Mouse (Mus musculus): ENCODE measurements around the gene Sdhc. TPM values are rescaled to one million over a fixed set of nuclear protein-coding genes. Genes with fewer than 3 reads are reported as not detected.

Gene Sdhc
- polyA plus RNA-seq, 1 experiment from 2014 or later = 260 TPM

DNA sequence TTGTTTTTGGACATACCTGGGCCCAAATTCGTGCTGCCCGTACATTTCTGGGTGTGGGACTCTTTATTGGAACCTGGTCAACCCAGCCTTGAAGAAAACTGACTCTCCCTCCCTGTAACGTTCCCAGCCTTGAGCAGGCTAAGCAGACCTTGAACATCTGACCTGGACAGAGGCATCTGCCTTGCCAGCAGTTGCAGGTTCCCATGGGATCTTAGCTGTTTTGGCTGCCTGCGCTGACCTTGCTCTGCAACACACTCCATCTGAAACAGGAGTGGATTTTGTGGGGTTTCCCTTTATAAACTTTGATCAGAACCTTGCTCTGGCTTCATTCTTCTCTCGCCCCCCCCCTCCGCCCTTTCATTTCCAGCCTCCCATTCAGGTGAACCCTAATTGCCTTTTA, 45.2 kb downstream of the Sdhc start:
- DNase-seq (ENCODE audit: low spot score) = no peak
- H3K36me3 ChIP-seq (replicated peaks) = no peaks in the 10 kb centered on the region
- no peak overlapping the region for H3K27ac ChIP-seq (replicated peaks)
- no peaks in the 10 kb centered on the region for H3K9me3 ChIP-seq
- 68% methylated on average over 6 of the region's 6 CpGs for WGBS
- H3K4me3 ChIP-seq = 0 out of 2 replicates have a peak overlapping the region, but pooled peaks have one; percentile 6
- peaks cover 17% of the 10 kb centered on the region for H3K4me1 ChIP-seq
- 0 out of 2 replicates have a peak, but pooled peaks cover 4% of the 10 kb centered on the region for H3K27me3 ChIP-seq (replicated peaks; ENCODE audit: low read depth, poor library complexity, severe bottlenecking)

DNA sequence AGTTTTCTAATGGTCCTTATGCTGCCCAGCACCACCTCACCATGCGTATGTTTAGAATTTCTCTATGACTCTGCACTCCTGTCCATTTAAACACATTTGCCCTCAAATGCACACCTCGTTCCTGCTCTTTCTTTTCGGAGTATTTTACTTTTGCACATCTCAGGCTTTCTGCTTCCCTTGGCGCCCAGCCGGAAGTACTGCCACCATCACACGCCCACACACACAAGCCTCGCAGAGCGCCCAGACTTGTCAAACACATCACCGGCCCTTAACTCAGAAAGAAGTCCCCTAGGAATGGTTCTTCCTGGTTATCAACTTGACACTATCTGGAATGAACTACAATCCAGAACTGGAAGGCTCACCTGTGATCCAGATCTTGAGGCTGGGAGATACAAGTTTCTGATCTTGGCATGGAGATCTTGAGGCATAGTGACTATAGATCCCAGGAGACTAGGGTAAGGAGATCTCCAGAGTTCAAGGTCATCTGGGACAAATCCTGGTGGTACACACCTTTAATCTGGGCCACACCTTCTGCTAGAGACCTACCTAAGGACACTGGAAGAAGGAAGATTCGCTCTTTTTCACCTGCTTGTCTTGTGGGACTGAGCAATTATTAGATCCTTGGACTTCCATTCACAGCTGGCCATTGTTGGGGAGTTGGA, 47.1 kb downstream of the Sdhc start:
- Histone ChIP-seq H3K27me3 (replicated peaks; ENCODE audit: low read depth, poor library complexity, severe bottlenecking) (0 out of 2 replicates have a peak, but pooled peaks cover 4% of the 10 kb centered on the region), H3K4me1 (peaks cover 14% of the 10 kb centered on the region), H3K9me3 (no peaks in the 10 kb centered on the region), H3K36me3 (replicated peaks) (no peaks in the 10 kb centered on the region), H3K27ac (replicated peaks) (no peak overlapping the region; the same call in 1 of the 2 replicates), H3K4me3 (peak overlapping the region; percentile 66)
- WGBS = 9% methylated on average over 10 of the region's 10 CpGs
- no peak for DNase-seq (ENCODE audit: low spot score)

DNA sequence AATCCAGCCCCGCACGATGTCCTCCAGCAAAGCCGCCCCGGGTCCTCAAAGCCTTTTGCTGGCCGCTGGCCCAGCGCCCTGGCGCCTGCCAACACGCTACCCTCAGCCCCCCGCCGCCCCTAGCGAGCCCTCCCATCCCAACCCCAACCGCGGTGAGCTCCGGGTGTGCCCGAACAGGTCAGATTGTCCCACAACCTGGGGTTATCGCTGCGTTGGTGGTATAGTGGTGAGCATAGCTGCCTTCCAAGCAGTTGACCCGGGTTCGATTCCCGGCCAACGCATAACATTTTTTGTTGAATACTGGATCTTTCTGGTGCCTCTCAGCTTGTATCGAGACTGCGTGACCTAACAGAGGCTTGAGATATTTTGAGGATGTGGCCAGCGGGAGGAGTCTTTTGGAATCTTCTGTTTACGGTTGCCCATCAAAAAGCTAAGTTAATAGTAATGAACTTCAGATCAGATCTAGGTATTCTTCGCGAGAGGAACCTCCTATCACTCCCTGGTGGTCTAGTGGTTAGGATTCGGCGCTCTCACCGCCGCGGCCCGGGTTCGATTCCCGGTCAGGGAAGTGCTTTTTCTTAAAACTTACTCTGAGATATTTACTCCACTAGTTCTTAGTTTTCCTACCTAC, 47.7 kb downstream of the Sdhc start:
- peak; percentile 93 for DNase-seq (ENCODE audit: low spot score)
- Histone ChIP-seq H3K27ac (replicated peaks) (peak overlapping the region; percentile 80), H3K4me3 (peak overlapping the region; percentile 66), H3K27me3 (replicated peaks; ENCODE audit: low read depth, poor library complexity, severe bottlenecking) (0 out of 2 replicates have a peak, but pooled peaks cover 4% of the 10 kb centered on the region), H3K36me3 (replicated peaks) (no peaks in the 10 kb centered on the region), H3K9me3 (no peaks in the 10 kb centered on the region), H3K4me1 (peaks cover 16% of the 10 kb centered on the region)
- WGBS = under 1% methylated on average over 35 of the region's 35 CpGs

DNA sequence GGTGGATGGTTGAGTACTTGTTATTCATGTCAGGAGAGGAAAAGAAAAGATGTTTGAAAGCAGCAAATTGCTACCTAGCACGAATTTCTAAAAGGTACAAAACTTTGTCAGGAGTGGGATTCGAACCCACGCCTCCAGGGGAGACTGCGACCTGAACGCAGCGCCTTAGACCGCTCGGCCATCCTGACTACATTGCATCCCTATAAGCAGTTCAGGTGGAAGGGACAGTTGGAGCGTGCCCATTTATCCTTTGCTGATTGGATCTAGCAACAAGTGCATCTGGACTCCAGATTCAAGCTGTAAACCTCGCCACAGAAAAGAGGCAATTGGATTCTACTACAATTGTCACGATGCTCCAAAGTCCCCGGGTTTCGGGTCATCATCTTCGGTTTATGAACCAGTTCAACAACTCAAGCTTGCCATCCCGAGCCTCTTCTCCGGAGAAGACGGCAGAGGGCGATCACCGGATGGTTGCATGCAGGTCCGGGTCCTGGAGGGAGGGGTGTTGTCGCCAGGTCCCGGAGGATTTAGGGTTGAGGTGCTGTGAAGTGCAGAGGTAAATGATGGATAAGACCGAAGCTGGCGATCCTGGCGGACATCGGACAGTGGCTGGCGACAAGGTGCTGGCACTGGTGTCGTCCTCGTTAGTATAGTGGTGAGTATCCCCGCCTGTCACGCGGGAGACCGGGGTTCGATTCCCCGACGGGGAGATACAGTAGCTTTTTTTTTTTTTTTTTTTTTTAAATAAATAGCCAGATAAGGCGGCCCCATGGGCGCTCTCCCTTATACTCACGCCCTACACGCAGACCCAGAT, 48.5 kb downstream of the Sdhc start:
- peak; percentile 90 for DNase-seq (ENCODE audit: low spot score)

DNA sequence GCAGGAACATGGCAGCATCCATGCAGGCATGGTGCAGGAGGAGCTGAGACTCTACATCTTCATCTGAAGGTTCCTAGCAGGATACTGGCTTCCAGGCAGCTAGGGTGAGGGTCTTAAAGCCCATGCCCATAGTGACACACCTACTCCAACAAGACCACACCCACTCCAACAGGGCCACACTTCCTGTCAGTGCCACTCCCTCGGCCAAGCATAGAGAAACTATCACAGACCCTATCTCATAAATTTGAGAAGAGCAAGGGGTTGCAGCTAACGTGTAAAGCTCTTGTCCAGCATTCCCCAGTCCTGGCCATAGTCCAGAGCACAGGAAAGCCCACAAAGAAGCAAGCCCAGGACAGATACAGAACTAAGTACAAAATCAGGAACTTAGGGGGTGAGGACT, 49.4 kb downstream of the Sdhc start:
- H3K4me3 ChIP-seq = peak overlapping the region; percentile 66; the same call in 1 of the 2 replicates
- H3K9me3 ChIP-seq = no peaks in the 10 kb centered on the region
- 0 out of 2 replicates have a peak, but pooled peaks cover 8% of the 10 kb centered on the region for H3K27me3 ChIP-seq (replicated peaks; ENCODE audit: low read depth, poor library complexity, severe bottlenecking)
- WGBS = 51% methylated on average over 2 of the region's 2 CpGs
- peaks cover 32% of the 10 kb centered on the region for H3K4me1 ChIP-seq
- no peak for DNase-seq (ENCODE audit: low spot score)
- no peaks in the 10 kb centered on the region for H3K36me3 ChIP-seq (replicated peaks)
- no peak overlapping the region for H3K27ac ChIP-seq (replicated peaks)

More for the DNA sequence above, 48.5 kb downstream of the Sdhc start:
- WGBS = under 1% methylated on average over 40 of the region's 40 CpGs
- Histone ChIP-seq H3K4me3 (peak overlapping the region; percentile 66), H3K4me1 (peaks cover 23% of the 10 kb centered on the region), H3K36me3 (replicated peaks) (no peaks in the 10 kb centered on the region), H3K9me3 (no peaks in the 10 kb centered on the region), H3K27ac (replicated peaks) (peak overlapping the region; percentile 80), H3K27me3 (replicated peaks; ENCODE audit: low read depth, poor library complexity, severe bottlenecking) (0 out of 2 replicates have a peak, but pooled peaks cover 8% of the 10 kb centered on the region)

DNA sequence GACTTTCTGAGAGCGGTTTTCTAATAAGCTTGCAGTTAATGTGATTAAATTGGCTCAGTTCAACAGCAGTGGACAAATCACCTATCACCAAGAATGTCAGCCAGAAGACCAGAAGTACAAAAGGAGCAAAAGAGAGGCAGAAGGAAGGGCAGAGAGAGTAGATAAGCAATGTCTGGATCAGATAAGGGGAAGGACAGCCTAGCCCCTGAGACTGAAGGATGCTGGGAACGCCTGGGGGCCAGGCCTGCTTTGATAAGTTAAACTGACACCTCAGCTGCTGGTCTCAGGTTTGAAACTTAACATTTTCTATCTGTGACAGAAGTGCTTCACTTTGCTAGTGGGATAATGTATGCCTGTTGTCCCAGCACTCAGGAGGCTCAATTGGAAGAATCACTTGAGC, 52.8 kb downstream of the Sdhc start:
- Histone ChIP-seq H3K27ac (replicated peaks) (no peak overlapping the region), H3K4me1 (peaks cover 25% of the 10 kb centered on the region), H3K4me3 (no peak overlapping the region), H3K27me3 (replicated peaks; ENCODE audit: low read depth, poor library complexity, severe bottlenecking) (0 out of 2 replicates have a peak, but pooled peaks cover 8% of the 10 kb centered on the region), H3K36me3 (replicated peaks) (no peaks in the 10 kb centered on the region), H3K9me3 (no peaks in the 10 kb centered on the region)
- no peak for DNase-seq (ENCODE audit: low spot score)
- WGBS = 41% methylated on average over 2 of the region's 2 CpGs

DNA sequence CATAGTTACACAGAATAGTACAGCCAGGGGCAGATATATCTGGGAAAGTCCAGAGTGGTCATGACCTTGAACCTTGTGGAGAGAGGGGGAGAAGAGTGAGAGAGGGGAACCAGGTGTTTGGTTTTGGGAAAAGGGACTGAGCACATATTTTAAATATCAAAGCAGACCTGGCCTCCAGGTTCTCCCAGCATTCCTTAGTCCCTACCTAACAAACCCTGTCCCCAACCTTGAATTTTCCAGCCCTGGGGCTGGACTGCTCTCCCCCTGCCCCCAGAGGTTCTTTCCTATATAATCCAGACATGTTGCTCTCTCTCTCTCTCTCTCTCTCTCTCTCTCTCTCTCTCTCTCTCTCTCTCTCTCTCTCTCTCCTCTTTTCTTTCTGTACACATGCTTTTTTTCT, 53.3 kb downstream of the Sdhc start:
- no peaks in the 10 kb centered on the region for H3K36me3 ChIP-seq (replicated peaks)

DNA sequence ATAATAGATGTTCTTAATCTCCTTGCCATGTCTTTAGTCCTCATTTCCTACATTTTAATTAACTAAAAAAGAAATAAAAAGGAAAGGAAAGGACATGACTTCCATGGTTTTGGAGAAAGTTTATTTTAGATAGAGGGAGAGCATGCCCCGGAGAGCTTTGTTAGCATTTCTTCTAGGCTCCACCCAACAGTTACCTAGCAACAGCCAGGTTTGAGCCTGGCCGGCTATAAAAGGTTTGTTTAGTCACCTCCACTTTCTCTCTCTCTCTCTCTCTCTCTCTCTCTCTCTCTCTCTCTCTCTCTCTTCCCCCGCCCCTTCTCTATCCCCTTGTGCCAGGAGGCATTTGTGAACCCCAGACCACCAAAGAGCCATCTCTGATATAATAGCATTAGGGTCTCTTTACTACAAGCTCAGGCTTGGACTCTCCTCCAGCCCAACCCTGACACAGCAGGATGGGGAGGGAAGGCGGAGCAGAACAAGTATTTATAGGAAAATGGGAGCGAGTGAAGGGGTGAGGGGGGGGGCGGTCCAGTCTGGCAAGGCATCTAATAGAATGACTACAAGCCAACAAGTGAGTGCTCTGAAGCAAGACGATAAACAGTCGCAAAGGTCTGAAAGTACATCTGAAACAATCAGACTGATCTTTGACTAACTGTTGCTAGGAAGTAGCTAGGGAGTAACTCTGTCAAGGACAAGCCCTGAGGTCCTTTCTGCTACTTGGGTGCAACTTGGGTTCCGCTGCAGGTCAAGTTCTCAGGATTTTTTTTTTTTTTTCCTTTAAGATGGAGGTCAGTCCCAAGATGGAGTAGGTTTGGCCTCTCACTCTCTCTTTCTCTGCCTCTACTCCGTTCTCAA, 54.1 kb downstream of the Sdhc start:
- Histone ChIP-seq H3K4me1 (peaks cover 23% of the 10 kb centered on the region), H3K27ac (replicated peaks) (no peak overlapping the region), H3K27me3 (replicated peaks; ENCODE audit: low read depth, poor library complexity, severe bottlenecking) (peaks cover 10% of the 10 kb centered on the region; the same call in 1 of the 2 replicates), H3K4me3 (peak overlapping the region; percentile 34; the same call in 1 of the 2 replicates), H3K9me3 (no peaks in the 10 kb centered on the region), H3K36me3 (replicated peaks) (no peaks in the 10 kb centered on the region)
- 22% methylated on average over 10 of the region's 10 CpGs for WGBS
- no peak for DNase-seq (ENCODE audit: low spot score)

More for the DNA sequence above, 53.3 kb downstream of the Sdhc start:
- no peak overlapping the region for H3K27ac ChIP-seq (replicated peaks)
- no peaks in the 10 kb centered on the region for H3K9me3 ChIP-seq
- H3K4me1 ChIP-seq = peaks cover 25% of the 10 kb centered on the region
- H3K4me3 ChIP-seq = no peak overlapping the region
- H3K27me3 ChIP-seq (replicated peaks; ENCODE audit: low read depth, poor library complexity, severe bottlenecking) = 0 out of 2 replicates have a peak, but pooled peaks cover 8% of the 10 kb centered on the region
- no peak for DNase-seq (ENCODE audit: low spot score)

DNA sequence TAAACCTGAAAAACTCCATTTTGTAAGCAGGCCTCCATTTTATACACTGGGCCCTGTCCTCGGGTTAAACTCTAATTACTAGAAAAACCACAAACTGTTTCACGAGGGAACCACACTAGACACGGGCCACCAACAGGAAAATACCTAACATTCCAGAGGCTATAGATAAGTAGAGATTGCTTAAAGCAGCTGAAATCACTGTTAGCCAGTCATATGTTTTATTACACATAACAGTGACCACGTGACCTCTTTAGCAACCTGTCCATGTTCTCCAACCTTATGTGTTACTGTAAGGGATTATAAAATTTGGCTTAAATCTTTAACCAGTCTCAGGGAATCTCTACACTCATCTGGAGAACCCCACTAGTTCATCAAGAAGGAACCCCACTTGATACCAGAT, 56.0 kb downstream of the Sdhc start:
- H3K4me1 ChIP-seq = peaks cover 18% of the 10 kb centered on the region
- 70% methylated on average over 4 of the region's 4 CpGs for WGBS
- no peak for DNase-seq (ENCODE audit: low spot score)
- no peak overlapping the region for H3K4me3 ChIP-seq
- no peak overlapping the region for H3K27ac ChIP-seq (replicated peaks)
- H3K27me3 ChIP-seq (replicated peaks; ENCODE audit: low read depth, poor library complexity, severe bottlenecking) = peaks cover 15% of the 10 kb centered on the region; the same call in 1 of the 2 replicates
- no peaks in the 10 kb centered on the region for H3K9me3 ChIP-seq
- H3K36me3 ChIP-seq (replicated peaks) = no peaks in the 10 kb centered on the region

DNA sequence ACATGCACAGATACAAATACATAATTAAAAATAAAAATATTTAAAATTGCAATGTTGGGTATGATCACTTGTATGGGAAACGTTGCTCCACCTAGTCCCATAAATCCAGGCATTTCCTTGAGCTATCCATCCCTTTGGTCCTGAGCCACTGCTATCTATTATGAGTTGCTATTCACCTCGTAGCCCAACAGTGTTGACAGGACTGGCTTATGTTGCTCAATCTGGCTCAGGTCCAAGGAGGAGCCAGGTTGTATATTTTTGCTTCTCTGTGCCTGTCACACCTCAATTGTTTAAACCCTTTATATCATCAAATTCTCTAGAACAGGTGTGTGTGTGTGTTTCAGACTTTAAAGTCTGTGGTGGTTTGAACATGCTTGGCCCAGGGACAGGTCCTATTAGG, 59.6 kb downstream of the Sdhc start:
- Histone ChIP-seq H3K27ac (replicated peaks) (no peak overlapping the region), H3K36me3 (replicated peaks) (no peaks in the 10 kb centered on the region), H3K4me3 (no peak overlapping the region), H3K27me3 (replicated peaks; ENCODE audit: low read depth, poor library complexity, severe bottlenecking) (peaks cover 36% of the 10 kb centered on the region), H3K4me1 (peaks cover 15% of the 10 kb centered on the region), H3K9me3 (no peaks in the 10 kb centered on the region)
- DNase-seq (ENCODE audit: low spot score) = no peak
- WGBS = 85% methylated on average over 2 of the region's 2 CpGs

DNA sequence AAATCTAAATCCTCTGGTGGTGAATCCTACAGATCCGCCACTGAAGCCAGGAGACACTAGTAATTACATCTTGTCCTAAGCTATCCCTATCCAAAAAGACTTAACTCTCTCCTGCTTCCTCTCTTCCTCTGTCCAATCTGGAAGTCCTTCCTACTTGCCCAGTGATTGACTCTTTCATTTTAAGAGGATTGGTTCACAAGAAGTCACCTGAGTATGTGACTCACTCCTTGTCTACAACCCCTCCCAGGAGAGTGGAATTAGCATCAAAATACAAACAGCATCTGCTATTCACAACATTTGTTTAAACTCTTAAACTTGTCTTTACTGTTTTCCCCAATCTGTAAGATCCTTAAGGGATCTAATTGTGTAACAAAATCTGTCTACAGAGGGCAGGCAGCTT, 60.5 kb downstream of the Sdhc start:
- Histone ChIP-seq H3K36me3 (replicated peaks) (no peaks in the 10 kb centered on the region), H3K9me3 (no peaks in the 10 kb centered on the region), H3K27ac (replicated peaks) (no peak overlapping the region), H3K4me3 (no peak overlapping the region), H3K27me3 (replicated peaks; ENCODE audit: low read depth, poor library complexity, severe bottlenecking) (peaks cover 44% of the 10 kb centered on the region), H3K4me1 (peaks cover 18% of the 10 kb centered on the region)
- no peak for DNase-seq (ENCODE audit: low spot score)
- 86% methylated on average over 1 of the region's 1 CpGs for WGBS
